Mouse (Mus musculus) intestine, postnatal 0 days (tissue): ENCODE measurements around the gene Arpc1b. TPM values are rescaled to one million over a fixed set of nuclear protein-coding genes. Genes with fewer than 3 reads are reported as not detected.

Source experiments
- ATAC-seq: fragments of 200-750 bp; cut with Nextera tagmentation; 2 replicates; pipeline ENCODE4 v1.8.0; 2017; ENCODE audit warnings: mild to moderate bottlenecking, moderate TSS enrichment, moderate library complexity
- H3K27ac ChIP-seq: fragments of 300-500 bp; sonication (generic); 2 replicates; pipeline ENCODE4 v1.5.1; 2014; ENCODE audit warnings: mild to moderate bottlenecking, low read depth, low read length, moderate library complexity
- H3K27me3 ChIP-seq: fragments of 300-500 bp; sonication (generic); replicated peaks from 2 replicates; pipeline ENCODE4 v1.6.1; 2014; ENCODE audit warnings: low read length, mixed read lengths; ENCODE audit not compliant: control insufficient read depth, insufficient read depth
- H3K36me3 ChIP-seq: fragments of 300-500 bp; sonication (generic); 2 replicates; pipeline ENCODE4 v1.6.1; 2014; ENCODE audit warnings: mild to moderate bottlenecking, moderate library complexity; ENCODE audit not compliant: control insufficient read depth, insufficient read depth
- H3K4me1 ChIP-seq: fragments of 300-500 bp; sonication (generic); replicated peaks from 2 replicates; pipeline ENCODE4 v1.6.1; 2014; ENCODE audit warnings: antibody characterized with exemption, low read length, mixed read lengths; ENCODE audit not compliant: control insufficient read depth, insufficient read depth
- H3K4me2 ChIP-seq: fragments of 300-500 bp; sonication (generic); replicated peaks from 2 replicates; pipeline ENCODE4 v1.6.1; 2014; ENCODE audit warnings: low read depth, mild to moderate bottlenecking, moderate library complexity
- H3K4me3 ChIP-seq: fragments of 300-500 bp; sonication (generic); 2 replicates; pipeline ENCODE4 v1.5.1; 2014; ENCODE audit warnings: low read depth, low read length
- H3K9ac ChIP-seq: fragments of 300-500 bp; sonication (generic); 2 replicates; pipeline ENCODE4 v1.6.1; 2014; ENCODE audit warnings: mild to moderate bottlenecking, low read depth, low read length
- H3K9me3 ChIP-seq: fragments of 300-500 bp; sonication (generic); 2 replicates; pipeline ENCODE4 v1.6.1; 2016; ENCODE audit warnings: mixed run types; ENCODE audit not compliant: control insufficient read depth
- CTCF ChIP-seq: sonication (generic); IDR thresholded peaks from 2 replicates; pipeline ENCODE4 v1.5.1; 2016; ENCODE audit warnings: low read depth, mild to moderate bottlenecking, control low read depth, antibody characterized with exemption, moderate library complexity
- WGBS: fragments of 180-500 bp; shearing (Covaris S2); extraction: QIAGEN DNeasy Blood & Tissue Kit; methylation state at CpG from one replicate; pipeline ENCODE4 v1.1.7; 2014; 5-methylcytosine and 5-hydroxymethylcytosine counted together
- polyA plus RNA-seq: library from polyadenylated mRNA; unstranded; fragments of >200 nt; fragmentation: Nextera tagmentation; extraction: Ambion mirVana; gene quantifications from 2 replicates; pipeline ENCODE4 v1.2.1, GENCODE M21; 2015

Gene Arpc1b
- polyA plus RNA-seq, result 573 and 610 TPM in 2 replicates

DNA sequence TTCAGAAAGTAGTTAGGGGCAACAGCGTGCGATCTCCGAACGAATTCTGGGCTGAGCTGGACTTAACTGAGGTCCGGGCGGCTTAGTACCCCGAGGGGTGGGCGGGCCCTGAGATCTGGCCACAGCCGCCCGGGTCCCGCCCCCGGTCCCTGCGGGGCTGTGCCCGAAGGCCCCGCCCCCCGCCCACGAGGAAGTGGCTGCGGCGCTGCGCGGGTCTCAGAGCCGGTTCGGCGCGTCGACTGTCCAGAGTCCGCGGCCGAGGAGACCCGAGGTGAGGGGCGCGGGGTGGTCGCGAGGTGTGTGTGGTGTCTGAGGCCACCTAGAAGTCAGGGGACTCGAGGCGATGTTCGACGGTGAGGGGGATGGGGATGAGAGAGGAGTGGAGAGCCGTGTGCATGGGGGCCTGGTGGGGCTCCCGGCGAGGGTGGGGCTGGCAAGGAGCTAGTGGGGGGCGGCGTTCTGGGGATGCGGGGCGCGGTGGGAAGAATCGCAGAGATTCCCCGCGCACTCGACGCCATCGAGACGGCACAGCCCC, at the start of gene Arpc1b:
Gene Arpc1b, plus strand, starts transcription at position 145 of the 535 bp plus-strand sequence.
- Histone ChIP-seq H3K27ac (peak within 1 kb of the TSS; percentile 94), H3K27me3 (no peaks in the 10 kb centered on the region), H3K9ac (peak within 1 kb of the TSS; percentile 83), H3K4me3 (peak within 1 kb of the TSS; percentile 89), H3K36me3 (peaks cover 11% of the 10 kb centered on the region; the same call in 1 of the 2 replicates), H3K4me1 (peaks cover 6% of the 10 kb centered on the region; the same call in 1 of the 2 replicates), H3K4me2 (peak within 1 kb of the TSS; percentile 79), H3K9me3 (no peaks in the 10 kb centered on the region)
- ATAC-seq, result peak; percentile 74
- TF ChIP-seq CTCF, result no peak
- under 1% methylated on average over 45 of the region's 53 CpGs for WGBS

GRCm38 (mm10) chr5:145064765-145065340, 49.2 kb upstream of the Arpc1b start:
- no peaks in the 10 kb centered on the region for H3K27me3 ChIP-seq
- no peaks in the 10 kb centered on the region for H3K36me3 ChIP-seq
- no peak overlapping the region for H3K4me3 ChIP-seq
- no peaks in the 10 kb centered on the region for H3K9me3 ChIP-seq
- TF ChIP-seq CTCF, result no peak
- H3K9ac ChIP-seq, result no peak overlapping the region
- H3K4me1 ChIP-seq, result no peaks in the 10 kb centered on the region
- H3K4me2 ChIP-seq, result no peak overlapping the region
- 89% methylated on average over 1 of the region's 1 CpGs for WGBS
- no peak for ATAC-seq
- no peak overlapping the region for H3K27ac ChIP-seq

DNA sequence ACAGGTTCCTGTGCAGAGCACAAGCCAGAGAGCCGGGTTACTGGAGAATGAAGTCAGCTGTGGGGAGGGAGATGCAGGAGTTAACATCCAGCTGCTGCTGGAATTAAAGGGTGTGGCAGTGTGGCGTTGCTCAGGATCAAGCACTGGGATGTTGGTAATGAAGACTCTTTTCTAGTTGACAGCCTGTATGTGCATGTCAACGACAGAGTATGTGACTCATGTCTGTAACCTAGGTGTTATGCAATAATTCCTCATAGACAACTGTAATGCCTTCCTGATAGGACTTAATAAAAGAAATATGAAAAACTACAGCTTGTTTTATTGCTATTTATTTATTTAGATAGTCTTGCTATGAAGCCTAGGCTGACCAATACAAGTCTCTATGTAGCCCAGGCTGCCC, 45.2 kb upstream of the Arpc1b start:
- no peaks in the 10 kb centered on the region for H3K4me1 ChIP-seq
- no peak overlapping the region for H3K4me2 ChIP-seq
- no peak for ATAC-seq
- no peaks in the 10 kb centered on the region for H3K36me3 ChIP-seq
- no peaks in the 10 kb centered on the region for H3K9me3 ChIP-seq
- TF ChIP-seq CTCF, result no peak
- no peak overlapping the region for H3K4me3 ChIP-seq
- no peak overlapping the region for H3K9ac ChIP-seq
- no peak overlapping the region for H3K27ac ChIP-seq
- H3K27me3 ChIP-seq, result no peaks in the 10 kb centered on the region
- WGBS, result 31% methylated on average over 3 of the region's 3 CpGs

DNA sequence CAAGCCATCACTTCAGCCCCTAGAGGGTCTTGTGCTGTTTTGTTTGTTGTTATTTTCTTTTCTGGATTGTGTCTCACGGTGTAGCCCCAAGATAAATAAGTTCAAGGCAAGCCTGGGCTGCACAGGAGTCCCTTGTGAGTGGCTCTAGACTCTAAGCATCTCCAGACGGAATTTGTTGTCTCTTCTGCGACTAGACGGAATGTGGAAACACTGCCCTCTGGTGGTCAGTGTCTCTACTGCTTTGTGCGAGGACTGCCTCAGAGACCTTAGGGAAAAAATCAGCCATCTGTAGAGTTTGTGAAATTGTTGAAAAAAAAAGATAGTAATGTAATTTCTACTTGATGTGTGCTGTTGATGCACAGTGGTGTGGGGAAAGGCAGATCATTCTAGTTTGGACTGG, 44.3 kb upstream of the Arpc1b start:
- Histone ChIP-seq H3K9me3 (no peaks in the 10 kb centered on the region), H3K27me3 (no peaks in the 10 kb centered on the region), H3K4me2 (no peak overlapping the region), H3K27ac (no peak overlapping the region), H3K36me3 (no peaks in the 10 kb centered on the region), H3K9ac (no peak overlapping the region), H3K4me3 (no peak overlapping the region), H3K4me1 (no peaks in the 10 kb centered on the region)
- WGBS, result 1% methylated on average over 5 of the region's 5 CpGs
- TF ChIP-seq CTCF, result peak; percentile 88
- ATAC-seq, result no peak

DNA sequence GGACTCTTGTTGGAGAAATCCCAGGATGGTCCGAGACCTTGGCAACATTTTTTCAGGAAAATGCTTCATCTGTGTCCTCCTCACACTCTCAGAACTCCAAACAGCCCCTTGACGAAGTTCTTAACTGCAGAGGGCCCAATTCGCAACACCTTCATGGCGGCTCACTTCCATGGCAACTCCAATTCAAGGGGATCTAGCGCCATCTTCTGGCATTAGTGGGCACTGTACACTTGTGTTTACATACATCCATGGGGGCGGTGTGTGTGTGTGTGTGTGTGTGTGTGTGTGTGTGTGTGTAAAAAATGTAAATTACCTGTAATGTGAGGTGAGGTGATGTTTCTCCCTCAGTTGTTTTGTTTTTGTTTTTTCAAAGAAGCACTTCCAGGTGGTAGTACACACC, 42.7 kb upstream of the Arpc1b start:
- ATAC-seq, result no peak
- H3K27me3 ChIP-seq, result no peaks in the 10 kb centered on the region
- H3K4me1 ChIP-seq, result no peaks in the 10 kb centered on the region
- H3K4me3 ChIP-seq, result no peak overlapping the region
- no peaks in the 10 kb centered on the region for H3K36me3 ChIP-seq
- H3K4me2 ChIP-seq, result no peak overlapping the region
- TF ChIP-seq CTCF, result peak; percentile 64
- 54% methylated on average over 6 of the region's 6 CpGs for WGBS
- H3K27ac ChIP-seq, result no peak overlapping the region
- H3K9ac ChIP-seq, result no peak overlapping the region
- H3K9me3 ChIP-seq, result no peaks in the 10 kb centered on the region

GRCm38 (mm10) chr5:145075081-145075480, 38.9 kb upstream of the Arpc1b start:
- H3K4me2 ChIP-seq, result no peak overlapping the region
- no peak overlapping the region for H3K4me3 ChIP-seq
- H3K9ac ChIP-seq, result no peak overlapping the region
- no peak for ATAC-seq
- no peak for TF ChIP-seq CTCF
- no peaks in the 10 kb centered on the region for H3K36me3 ChIP-seq
- WGBS, result 57% methylated on average over 3 of the region's 3 CpGs
- no peak overlapping the region for H3K27ac ChIP-seq
- no peaks in the 10 kb centered on the region for H3K9me3 ChIP-seq
- no peaks in the 10 kb centered on the region for H3K4me1 ChIP-seq
- H3K27me3 ChIP-seq, result no peaks in the 10 kb centered on the region
